Mouse (Mus musculus) cerebellum, adult 2 months (tissue): ENCODE results near the gene Atad2b.

Experiments
- CTCF ChIP-seq: fragments of 200-500 bp; IDR thresholded peaks from 2 replicates; pipeline ENCODE4 v1.5.1; 2011; ENCODE audit warnings: low read depth, mild to moderate bottlenecking, control low read depth, low read length, moderate library complexity, borderline replicate concordance; ENCODE audit not compliant: insufficient read depth
- POLR2A ChIP-seq: fragments of 200-500 bp; IDR thresholded peaks from 2 replicates; pipeline ENCODE4 v1.6.1; 2011; ENCODE audit warnings: low read length, control low read depth, borderline replicate concordance; ENCODE audit not compliant: insufficient read depth

DNA sequence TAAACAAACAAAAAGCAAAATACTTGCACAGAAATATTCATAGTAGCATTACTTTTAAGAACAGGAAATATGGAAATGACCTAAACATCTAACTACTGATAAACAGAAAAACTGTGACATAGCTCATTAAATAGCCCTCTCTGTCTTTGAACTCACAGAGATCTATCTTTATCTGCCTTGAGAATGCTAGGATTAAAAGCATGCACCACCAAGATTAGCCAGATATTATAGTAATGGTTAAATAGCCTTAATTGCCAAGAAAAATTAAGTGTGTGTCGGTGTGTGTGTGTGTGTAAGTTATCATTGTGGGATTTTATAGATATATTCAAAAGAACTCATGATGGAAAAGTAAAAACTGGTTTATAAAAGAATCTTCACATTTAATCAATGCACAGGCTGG, 27.3 kb upstream of the Atad2b start:
- TF ChIP-seq CTCF (no peak), POLR2A (no peak)
